18 mouse cellular contexts compared by ENCODE assay signal in the genomic region with DNA sequence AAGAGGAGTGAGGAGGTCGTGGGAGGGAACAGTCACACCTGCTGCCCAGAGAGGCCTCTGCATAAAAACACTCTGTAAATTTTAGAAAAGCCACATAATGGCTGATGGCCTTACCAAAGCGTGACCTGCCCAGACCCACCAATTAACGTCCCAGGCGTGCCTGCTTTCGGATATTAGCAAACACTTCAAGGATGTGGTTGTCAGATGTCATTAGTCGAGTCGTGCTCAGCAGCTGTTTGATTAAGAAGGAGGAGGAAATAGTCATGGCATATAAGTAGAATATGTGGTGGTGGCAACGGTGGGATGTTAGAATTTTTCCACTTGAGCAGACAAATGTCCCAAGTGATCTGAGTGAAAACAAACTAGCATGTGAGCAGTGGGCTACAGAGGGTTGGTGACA. TPM values are rescaled to one million over a fixed set of nuclear protein-coding genes. Genes with fewer than 3 reads are reported as not detected.
DNase-seq lines count a peak whose midpoint lies in the region; ATAC-seq lines count a peak whose summit lies in the region.
"Had no signal": no experiment of that assay in that cellular context is flagged by ENCODE, and none has a peak within 500 bp of the region (broad histone marks: within the 10 kb centered on the region; RNA-seq: fewer than 3 reads in every experiment).

No protein-coding gene starts in this region.

- WGBS in hindbrain, embryonic 12.5 days, result 4% methylated on average over 8 of the region's 8 CpGs
- 7% methylated on average over 8 of the region's 8 CpGs for WGBS in hindbrain, embryonic 16.5 days
- 1% methylated on average over 8 of the region's 8 CpGs for WGBS in midbrain, embryonic 14.5 days
- WGBS in midbrain, embryonic 13.5 days, result 2% methylated on average over 8 of the region's 8 CpGs
- 3% methylated on average over 8 of the region's 8 CpGs for WGBS in limb, embryonic 10.5 days
- 6% methylated on average over 8 of the region's 8 CpGs for WGBS in midbrain, embryonic 16.5 days

- no peak overlapping the region for H3K27ac ChIP-seq in hindbrain, embryonic 12.5 days
- no peak overlapping the region for H3K27ac ChIP-seq in hindbrain, embryonic 16.5 days (ENCODE audit: low read depth, low read length)
- peak overlapping the region; percentile 57; the same call in 1 of the 2 replicates for H3K27ac ChIP-seq in midbrain, embryonic 14.5 days (replicated peaks; ENCODE audit: low read depth, low read length)
- no peak overlapping the region for H3K27ac ChIP-seq in midbrain, embryonic 13.5 days
- no peak overlapping the region for H3K27ac ChIP-seq in limb, embryonic 10.5 days
- peak overlapping the region; percentile 50 for H3K27ac ChIP-seq in midbrain, embryonic 16.5 days (ENCODE audit: low read length)
- H3K27ac ChIP-seq: heart, embryonic 15.5 days; hindbrain, embryonic 15.5 days; liver, embryonic 15.5 days had no signal

- H3K27me3 ChIP-seq in hindbrain, embryonic 12.5 days, result peaks cover 59% of the 10 kb centered on the region
- peaks cover 41% of the 10 kb centered on the region for H3K27me3 ChIP-seq in hindbrain, embryonic 16.5 days (replicated peaks; ENCODE audit: control insufficient read depth, insufficient read depth, low read length)
- peaks cover 66% of the 10 kb centered on the region for H3K27me3 ChIP-seq in midbrain, embryonic 14.5 days (ENCODE audit: control insufficient read depth, insufficient read depth, low read length)
- H3K27me3 ChIP-seq in midbrain, embryonic 13.5 days, result peaks cover 84% of the 10 kb centered on the region
- peaks cover 73% of the 10 kb centered on the region for H3K27me3 ChIP-seq in limb, embryonic 10.5 days (ENCODE audit: low read depth, poor library complexity, severe bottlenecking)
- peaks cover 46% of the 10 kb centered on the region for H3K27me3 ChIP-seq in midbrain, embryonic 16.5 days (ENCODE audit: control insufficient read depth, insufficient read depth, low read depth, low read length)

- DNase-seq in midbrain, embryonic 14.5 days, result peak; percentile 37
- no peak for DNase-seq in limb, embryonic 10.5 days (ENCODE audit: low spot score)
- DNase-seq in left cerebral cortex, postnatal 14 days (ENCODE audit: low spot score in 2 of 2), result no peak
- DNase-seq: cerebellum, adult 11 months; gastrocnemius, postnatal 25 days; lung, postnatal 14 days; right cerebral cortex, adult 18-20 months had no signal

- no peak overlapping the region for H3K4me3 ChIP-seq in hindbrain, embryonic 12.5 days
- H3K4me3 ChIP-seq in hindbrain, embryonic 16.5 days (ENCODE audit: low read length), result no peak overlapping the region
- H3K4me3 ChIP-seq in midbrain, embryonic 14.5 days (replicated peaks; ENCODE audit: low read depth, low read length), result no peak overlapping the region
- no peak overlapping the region for H3K4me3 ChIP-seq in midbrain, embryonic 13.5 days (replicated peaks)
- peak overlapping the region; percentile 40; the same call in 1 of the 2 replicates for H3K4me3 ChIP-seq in limb, embryonic 10.5 days
- no peak overlapping the region for H3K4me3 ChIP-seq in midbrain, embryonic 16.5 days (ENCODE audit: low read depth, low read length)
- H3K4me3 ChIP-seq: erythroblast, embryonic 14.5 days; liver, embryonic 15.5 days had no signal

- no peak overlapping the region for H3K4me2 ChIP-seq in hindbrain, embryonic 12.5 days (replicated peaks)
- no peak overlapping the region for H3K4me2 ChIP-seq in hindbrain, embryonic 16.5 days (ENCODE audit: low read length)
- no peak overlapping the region for H3K4me2 ChIP-seq in midbrain, embryonic 14.5 days (ENCODE audit: low read length)
- H3K4me2 ChIP-seq in midbrain, embryonic 13.5 days (replicated peaks), result no peak overlapping the region
- H3K4me2 ChIP-seq in midbrain, embryonic 16.5 days (ENCODE audit: low read length), result no peak overlapping the region
- H3K4me2 ChIP-seq: liver, embryonic 15.5 days had no signal

- no peaks in the 10 kb centered on the region for H3K9me3 ChIP-seq in hindbrain, embryonic 12.5 days (replicated peaks)
- H3K9me3 ChIP-seq in hindbrain, embryonic 16.5 days (ENCODE audit: control insufficient read depth, low read length), result no peaks in the 10 kb centered on the region
- no peaks in the 10 kb centered on the region for H3K9me3 ChIP-seq in midbrain, embryonic 14.5 days (ENCODE audit: control insufficient read depth, low read length)
- H3K9me3 ChIP-seq in midbrain, embryonic 13.5 days, result no peaks in the 10 kb centered on the region
- no peaks in the 10 kb centered on the region for H3K9me3 ChIP-seq in limb, embryonic 10.5 days (replicated peaks)
- no peaks in the 10 kb centered on the region for H3K9me3 ChIP-seq in midbrain, embryonic 16.5 days (replicated peaks; ENCODE audit: control insufficient read depth, low read length, poor library complexity, severe bottlenecking)
- H3K9me3 ChIP-seq: G1E; heart, embryonic 15.5 days; hindbrain, embryonic 15.5 days; liver, embryonic 15.5 days had no signal

- intact Hi-C loops in left cerebral cortex, postnatal 14 days (cut with DNase I), result no loop called here

- no peaks in the 10 kb centered on the region for H3K36me3 ChIP-seq in hindbrain, embryonic 12.5 days
- no peaks in the 10 kb centered on the region for H3K36me3 ChIP-seq in hindbrain, embryonic 16.5 days (ENCODE audit: control insufficient read depth, insufficient read depth, low read length)
- no peaks in the 10 kb centered on the region for H3K36me3 ChIP-seq in midbrain, embryonic 14.5 days (ENCODE audit: control insufficient read depth, insufficient read depth, low read length)
- H3K36me3 ChIP-seq in midbrain, embryonic 13.5 days, result no peaks in the 10 kb centered on the region
- no peaks in the 10 kb centered on the region for H3K36me3 ChIP-seq in limb, embryonic 10.5 days
- H3K36me3 ChIP-seq in midbrain, embryonic 16.5 days (ENCODE audit: control insufficient read depth, insufficient read depth, low read length), result no peaks in the 10 kb centered on the region
- H3K36me3 ChIP-seq: G1E; heart, embryonic 15.5 days; hindbrain, embryonic 15.5 days; liver, embryonic 15.5 days had no signal

- H3K4me1 ChIP-seq in hindbrain, embryonic 12.5 days, result peaks cover 4% of the 10 kb centered on the region
- H3K4me1 ChIP-seq in hindbrain, embryonic 16.5 days (ENCODE audit: control insufficient read depth, insufficient read depth, low read depth, low read length), result no peaks in the 10 kb centered on the region; the same call in 1 of the 2 replicates
- H3K4me1 ChIP-seq in midbrain, embryonic 14.5 days (ENCODE audit: control insufficient read depth, insufficient read depth, low read length), result peaks cover 11% of the 10 kb centered on the region
- peaks cover 29% of the 10 kb centered on the region for H3K4me1 ChIP-seq in midbrain, embryonic 13.5 days (replicated peaks)
- H3K4me1 ChIP-seq in limb, embryonic 10.5 days, result peaks cover 22% of the 10 kb centered on the region
- peaks cover 13% of the 10 kb centered on the region for H3K4me1 ChIP-seq in midbrain, embryonic 16.5 days (ENCODE audit: control insufficient read depth, insufficient read depth, low read length)
- H3K4me1 ChIP-seq: liver, embryonic 15.5 days had no signal

- ATAC-seq in hindbrain, embryonic 12.5 days (ENCODE audit: low FRiP score), result 0 out of 2 replicates have a peak, but pooled peaks have one; percentile 15
- no peak for ATAC-seq in hindbrain, embryonic 16.5 days
- no peak for ATAC-seq in midbrain, embryonic 14.5 days (ENCODE audit: low FRiP score, low TSS enrichment)
- no peak for ATAC-seq in midbrain, embryonic 13.5 days
- ATAC-seq in midbrain, embryonic 16.5 days, result no peak

- H3K9ac ChIP-seq in hindbrain, embryonic 12.5 days, result no peak overlapping the region
- no peak overlapping the region for H3K9ac ChIP-seq in hindbrain, embryonic 16.5 days (ENCODE audit: low read depth, low read length)
- no peak overlapping the region for H3K9ac ChIP-seq in midbrain, embryonic 14.5 days (replicated peaks; ENCODE audit: low read length)
- no peak overlapping the region for H3K9ac ChIP-seq in midbrain, embryonic 13.5 days (replicated peaks)
- H3K9ac ChIP-seq in midbrain, embryonic 16.5 days (ENCODE audit: low read depth, low read length), result no peak overlapping the region
- H3K9ac ChIP-seq: heart, embryonic 15.5 days; hindbrain, embryonic 15.5 days; liver, embryonic 15.5 days had no signal

RNA-seq across cellular contexts. Expression of gene Tfap2b, which starts 33.3 kb away (rescaled TPM):
- polyA plus RNA-seq in hindbrain, embryonic 12.5 days (2016; fragmentation: Nextera tagmentation; extraction: Ambion mirVana), result 85.5 and 91.2 TPM in 2 replicates
- 40.1 and 64.0 TPM in 2 replicates for polyA plus RNA-seq in hindbrain, embryonic 16.5 days (2015; fragmentation: Nextera tagmentation; extraction: Ambion mirVana)
- polyA plus RNA-seq in midbrain, embryonic 14.5 days (2014; fragmentation: Nextera tagmentation; extraction: Ambion mirVana), result 239 and 249 TPM in 2 replicates
- 256 and 296 TPM in 2 replicates for polyA plus RNA-seq in midbrain, embryonic 13.5 days (2015; fragmentation: Nextera tagmentation; extraction: Ambion mirVana)
- 6.7 and 19.7 TPM in 2 replicates for polyA plus RNA-seq in limb, embryonic 10.5 days (2016; fragmentation: Nextera tagmentation; extraction: Ambion mirVana)
- polyA plus RNA-seq in midbrain, embryonic 16.5 days (2015; fragmentation: Nextera tagmentation; extraction: Ambion mirVana), result 141 and 223 TPM in 2 replicates
- total RNA-seq in left cerebral cortex, postnatal 14 days (2021), result 1 to 10 TPM in 1 of 2 experiments, under 1 TPM in 1; 0.74 to 1.1 TPM
- total RNA-seq: common myeloid progenitor, adult 5-6 weeks; gastrocnemius, postnatal 25 days; neutrophil, adult 5-6 weeks had no signal
- polyA plus RNA-seq: erythroblast, embryonic 14.5 days; G1E had no signal

Comparison
In these comparisons a context has a peak if more than half of its experiments do, and no peak if none do; other contexts are left out.
1. H3K27ac ChIP-seq: peak in midbrain, embryonic 14.5 days (single experiment) and midbrain, embryonic 16.5 days (single experiment); none in hindbrain, embryonic 12.5 days (single experiment), hindbrain, embryonic 16.5 days (single experiment), midbrain, embryonic 13.5 days (single experiment) and limb, embryonic 10.5 days (single experiment).